Mouse (Mus musculus): Measurements from ENCODE around the gene Aldh18a1. TPM values are rescaled to one million over a fixed set of nuclear protein-coding genes. Genes with fewer than 3 reads are reported as not detected.
"Not testable (repeated sequence)": the region's sequence is repeated elsewhere in the genome, so short reads cannot be mapped to it uniquely, and the experiment has no call there.

The Aldh18a1 gene
- polyA plus RNA-seq, 1 experiment from 2014 or later: 58.3 TPM

- Histone ChIP-seq H3K4me2 (no peak overlapping the region), H3K36me3 (peaks cover 57% of the 10 kb centered on the region), H3K4me3 (replicated peaks) (no peak overlapping the region), H3K27me3 (no peaks in the 10 kb centered on the region), H3K9me3 (replicated peaks) (no peaks in the 10 kb centered on the region), H3K27ac (no peak overlapping the region), H3K4me1 (no peaks in the 10 kb centered on the region), H3K9ac (no peak overlapping the region)
- WGBS: 91% methylated on average over 2 of the region's 2 CpGs
- ATAC-seq (replicated peaks; ENCODE audit: low FRiP score): no peak
Observed at GRCm38 (mm10) chr19:40580902-40581301, 7.4 kb downstream of the Aldh18a1 start.

- H3K36me3 ChIP-seq: peaks cover 93% of the 10 kb centered on the region
- H3K9me3 ChIP-seq (replicated peaks): no peaks in the 10 kb centered on the region
- ATAC-seq (replicated peaks; ENCODE audit: low FRiP score): no peak
- H3K4me3 ChIP-seq (replicated peaks): no peak overlapping the region
- 70% methylated on average over 5 of the region's 5 CpGs for WGBS
- no peak overlapping the region for H3K27ac ChIP-seq
- no peak overlapping the region for H3K4me2 ChIP-seq
- no peaks in the 10 kb centered on the region for H3K27me3 ChIP-seq
- no peaks in the 10 kb centered on the region for H3K4me1 ChIP-seq
- H3K9ac ChIP-seq: no peak overlapping the region
Observed at GRCm38 (mm10) chr19:40575438-40575837, 12.8 kb downstream of the Aldh18a1 start.

GRCm38 (mm10) chr19:40570726-40571125 is 17.5 kb downstream of the Aldh18a1 start:
- no peaks in the 10 kb centered on the region for H3K4me1 ChIP-seq
- H3K27ac ChIP-seq: no peak overlapping the region
- H3K9me3 ChIP-seq (replicated peaks): peaks cover 4% of the 10 kb centered on the region; the same call in 1 of the 2 replicates
- H3K36me3 ChIP-seq: peaks cover 97% of the 10 kb centered on the region
- no peaks in the 10 kb centered on the region for H3K27me3 ChIP-seq
- peak; percentile 54; the same call in 1 of the 2 replicates for ATAC-seq (replicated peaks; ENCODE audit: low FRiP score)
- H3K9ac ChIP-seq: no peak overlapping the region
- WGBS: 85% methylated on average over 9 of the region's 9 CpGs
- no peak overlapping the region for H3K4me2 ChIP-seq
- no peak overlapping the region for H3K4me3 ChIP-seq (replicated peaks)

GRCm38 (mm10) chr19:40567616-40568015 is 20.6 kb downstream of the Aldh18a1 start:
- H3K9ac ChIP-seq: no peak overlapping the region
- no peak for ATAC-seq (replicated peaks; ENCODE audit: low FRiP score)
- H3K4me1 ChIP-seq: no peaks in the 10 kb centered on the region
- no peaks in the 10 kb centered on the region for H3K27me3 ChIP-seq
- H3K27ac ChIP-seq: no peak overlapping the region
- no peak overlapping the region for H3K4me2 ChIP-seq
- H3K9me3 ChIP-seq (replicated peaks): peaks cover 4% of the 10 kb centered on the region; the same call in 1 of the 2 replicates
- 90% methylated on average over 3 of the region's 3 CpGs for WGBS
- peaks cover 98% of the 10 kb centered on the region for H3K36me3 ChIP-seq
- no peak overlapping the region for H3K4me3 ChIP-seq (replicated peaks)

- Histone ChIP-seq H3K4me2 (no peak overlapping the region), H3K27me3 (no peaks in the 10 kb centered on the region), H3K9me3 (replicated peaks) (no peaks in the 10 kb centered on the region), H3K9ac (no peak overlapping the region), H3K4me1 (no peaks in the 10 kb centered on the region), H3K36me3 (peaks cover 74% of the 10 kb centered on the region), H3K27ac (no peak overlapping the region), H3K4me3 (replicated peaks) (no peak overlapping the region)
- no peak for ATAC-seq (replicated peaks; ENCODE audit: low FRiP score)
- WGBS: 89% methylated on average over 10 of the region's 10 CpGs
Observed at GRCm38 (mm10) chr19:40563880-40564645, 24.2 kb downstream of the Aldh18a1 start.

GRCm38 (mm10) chr19:40561521-40561920 is 26.7 kb downstream of the Aldh18a1 start:
- not testable (repeated sequence) for H3K27ac ChIP-seq; H3K27me3 ChIP-seq; H3K4me1 ChIP-seq; H3K4me3 ChIP-seq (replicated peaks); H3K4me2 ChIP-seq; H3K9ac ChIP-seq; H3K9me3 ChIP-seq (replicated peaks)
- H3K36me3 ChIP-seq: peaks cover 65% of the 10 kb centered on the region
- WGBS: 85% methylated on average over 13 of the region's 31 CpGs
- ATAC-seq (replicated peaks; ENCODE audit: low FRiP score): 0 out of 2 replicates have a peak, but pooled peaks have one; percentile 46

GRCm38 (mm10) chr19:40556029-40556428 is 32.2 kb downstream of the Aldh18a1 start:
- Histone ChIP-seq H3K4me3 (replicated peaks) (no peak overlapping the region), H3K36me3 (peaks cover 63% of the 10 kb centered on the region), H3K4me1 (peaks cover 9% of the 10 kb centered on the region; the same call in 1 of the 2 replicates), H3K4me2 (no peak overlapping the region), H3K27me3 (no peaks in the 10 kb centered on the region), H3K9me3 (replicated peaks) (no peaks in the 10 kb centered on the region), H3K9ac (no peak overlapping the region), H3K27ac (no peak overlapping the region)
- ATAC-seq (replicated peaks; ENCODE audit: low FRiP score): peak; percentile 72
- 35% methylated on average over 7 of the region's 7 CpGs for whole genome bisulfite sequencing

GRCm38 (mm10) chr19:40555136-40555535 is 33.1 kb downstream of the Aldh18a1 start:
- Histone ChIP-seq H3K36me3 (peaks cover 71% of the 10 kb centered on the region), H3K4me1 (peaks cover 14% of the 10 kb centered on the region; the same call in 1 of the 2 replicates), H3K9me3 (replicated peaks) (no peaks in the 10 kb centered on the region), H3K27ac (no peak overlapping the region), H3K4me2 (no peak overlapping the region), H3K4me3 (replicated peaks) (no peak overlapping the region), H3K9ac (no peak overlapping the region), H3K27me3 (no peaks in the 10 kb centered on the region)
- no peak for ATAC-seq (replicated peaks; ENCODE audit: low FRiP score)
- WGBS: 91% methylated on average over 8 of the region's 8 CpGs

GRCm38 (mm10) chr19:40554343-40554742 is 33.9 kb downstream of the Aldh18a1 start:
- H3K9me3 ChIP-seq (replicated peaks): no peaks in the 10 kb centered on the region
- no peak overlapping the region for H3K4me2 ChIP-seq
- no peak overlapping the region for H3K9ac ChIP-seq
- no peak for ATAC-seq (replicated peaks; ENCODE audit: low FRiP score)
- H3K4me1 ChIP-seq: peaks cover 20% of the 10 kb centered on the region
- no peak overlapping the region for H3K27ac ChIP-seq
- WGBS: 66% methylated on average over 11 of the region's 11 CpGs
- no peak overlapping the region for H3K4me3 ChIP-seq (replicated peaks)
- H3K36me3 ChIP-seq: peaks cover 71% of the 10 kb centered on the region
- no peaks in the 10 kb centered on the region for H3K27me3 ChIP-seq

GRCm38 (mm10) chr19:40553849-40554248 is 34.4 kb downstream of the Aldh18a1 start:
- H3K4me1 ChIP-seq: peaks cover 25% of the 10 kb centered on the region
- H3K9me3 ChIP-seq (replicated peaks): no peaks in the 10 kb centered on the region
- H3K36me3 ChIP-seq: peaks cover 71% of the 10 kb centered on the region
- H3K27ac ChIP-seq: no peak overlapping the region
- H3K4me3 ChIP-seq (replicated peaks): no peak overlapping the region
- no peak overlapping the region for H3K9ac ChIP-seq
- no peak overlapping the region for H3K4me2 ChIP-seq
- no peak for ATAC-seq (replicated peaks; ENCODE audit: low FRiP score)
- H3K27me3 ChIP-seq: no peaks in the 10 kb centered on the region
- 61% methylated on average over 6 of the region's 6 CpGs for WGBS

- no peak overlapping the region for H3K4me2 ChIP-seq
- no peak for ATAC-seq (replicated peaks; ENCODE audit: low FRiP score)
Observed at GRCm38 (mm10) chr19:40553014-40553789, 35.1 kb downstream of the Aldh18a1 start.

GRCm38 (mm10) chr19:40549516-40550135 is 38.6 kb downstream of the Aldh18a1 start:
- H3K27me3 ChIP-seq: peaks cover 3% of the 10 kb centered on the region; the same call in 1 of the 2 replicates
- ATAC-seq (replicated peaks; ENCODE audit: low FRiP score): no peak

More at GRCm38 (mm10) chr19:40553014-40553789, 35.1 kb downstream of the Aldh18a1 start:
- H3K4me1 ChIP-seq: peaks cover 31% of the 10 kb centered on the region
- no peak overlapping the region for H3K27ac ChIP-seq
- H3K9me3 ChIP-seq (replicated peaks): no peaks in the 10 kb centered on the region
- peaks cover 68% of the 10 kb centered on the region for H3K36me3 ChIP-seq
- H3K4me3 ChIP-seq (replicated peaks): no peak overlapping the region
- no peak overlapping the region for H3K9ac ChIP-seq
- no peaks in the 10 kb centered on the region for H3K27me3 ChIP-seq
- WGBS: 82% methylated on average over 14 of the region's 14 CpGs

More at GRCm38 (mm10) chr19:40549516-40550135, 38.6 kb downstream of the Aldh18a1 start:
- Histone ChIP-seq H3K4me2 (no peak overlapping the region), H3K4me1 (peaks cover 29% of the 10 kb centered on the region), H3K27ac (peak overlapping the region; percentile 34), H3K4me3 (replicated peaks) (no peak overlapping the region), H3K9ac (no peak overlapping the region), H3K9me3 (replicated peaks) (no peaks in the 10 kb centered on the region), H3K36me3 (peaks cover 40% of the 10 kb centered on the region)
- whole genome bisulfite sequencing: 32% methylated on average over 6 of the region's 6 CpGs
